Comparison of ENCODE assay signal across 18 mouse cellular contexts in genomic region chr3:66964884-66965283, GRCm38 (mm10). TPM values are rescaled to one million over a fixed set of nuclear protein-coding genes. Genes with fewer than 3 reads are reported as not detected.
DNase-seq lines count a peak whose midpoint lies in the region; ATAC-seq and TF ChIP-seq lines count a peak whose summit lies in the region.
"Had no signal": no experiment of that assay in that cellular context is flagged by ENCODE, and none has a peak within 500 bp of the region (broad histone marks: within the 10 kb centered on the region; RNA-seq: fewer than 3 reads in every experiment).

No protein-coding gene starts in this region.

- WGBS in embryonic facial prominence, embryonic 10.5 days, result 38% methylated on average over 3 of the region's 3 CpGs
- WGBS in liver, embryonic 13.5 days (ENCODE audit: insufficient replicate concordance), result 51% methylated on average over 3 of the region's 3 CpGs
- 40% methylated on average over 3 of the region's 3 CpGs for WGBS in liver, postnatal 0 days (ENCODE audit: insufficient replicate concordance)
- WGBS in cerebellum, adult 2 months, result 54% methylated on average over 3 of the region's 3 CpGs

- H3K9me3 ChIP-seq in embryonic facial prominence, embryonic 10.5 days, result no peaks in the 10 kb centered on the region
- no peaks in the 10 kb centered on the region for H3K9me3 ChIP-seq in liver, embryonic 13.5 days (replicated peaks)
- no peaks in the 10 kb centered on the region for H3K9me3 ChIP-seq in liver, postnatal 0 days (ENCODE audit: low read length)
- H3K9me3 ChIP-seq: embryonic facial prominence, embryonic 12.5 days; forebrain, embryonic 15.5 days; heart, embryonic 13.5 days; hindbrain, embryonic 15.5 days had no signal

- TF ChIP-seq EP300 in liver, postnatal 0 days (IDR thresholded peaks at IDR 0.05; ENCODE audit: low read depth), result no peak

- no peaks in the 10 kb centered on the region for H3K36me3 ChIP-seq in embryonic facial prominence, embryonic 10.5 days (replicated peaks)
- no peaks in the 10 kb centered on the region for H3K36me3 ChIP-seq in liver, embryonic 13.5 days
- no peaks in the 10 kb centered on the region for H3K36me3 ChIP-seq in liver, postnatal 0 days (replicated peaks; ENCODE audit: insufficient read depth, low read length)
- H3K36me3 ChIP-seq: embryonic facial prominence, embryonic 12.5 days; forebrain, embryonic 15.5 days; heart, embryonic 13.5 days; hindbrain, embryonic 15.5 days had no signal

- H3K4me3 ChIP-seq in embryonic facial prominence, embryonic 10.5 days, result no peak overlapping the region
- no peak overlapping the region for H3K4me3 ChIP-seq in liver, embryonic 13.5 days (replicated peaks)
- H3K4me3 ChIP-seq in liver, postnatal 0 days (ENCODE audit: low read depth, low read length), result no peak overlapping the region
- no peak overlapping the region for H3K4me3 ChIP-seq in cerebellum, adult 2 months (replicated peaks; ENCODE audit: insufficient read depth, low read depth, low read length)
- H3K4me3 ChIP-seq: embryonic facial prominence, embryonic 12.5 days; forebrain, embryonic 15.5 days; heart, embryonic 13.5 days; hindbrain, embryonic 15.5 days had no signal

- TF ChIP-seq POLR2A in cerebellum, adult 2 months (IDR thresholded peaks at IDR 0.05; ENCODE audit: borderline replicate concordance, insufficient read depth, low read length), result no peak

- no peak overlapping the region for H3K9ac ChIP-seq in liver, embryonic 13.5 days
- no peak overlapping the region for H3K9ac ChIP-seq in liver, postnatal 0 days (replicated peaks)
- H3K9ac ChIP-seq: embryonic facial prominence, embryonic 12.5 days; forebrain, embryonic 15.5 days; heart, embryonic 13.5 days; hindbrain, embryonic 15.5 days had no signal

- no peak overlapping the region for H3K27ac ChIP-seq in embryonic facial prominence, embryonic 10.5 days (replicated peaks)
- no peak overlapping the region for H3K27ac ChIP-seq in liver, embryonic 13.5 days
- no peak overlapping the region for H3K27ac ChIP-seq in liver, postnatal 0 days (ENCODE audit: low read depth)
- no peak overlapping the region for H3K27ac ChIP-seq in cerebellum, adult 2 months (ENCODE audit: insufficient read depth, low read length)
- H3K27ac ChIP-seq: embryonic facial prominence, embryonic 12.5 days; forebrain, embryonic 15.5 days; heart, embryonic 13.5 days; hindbrain, embryonic 15.5 days had no signal

- peaks cover 12% of the 10 kb centered on the region for H3K4me1 ChIP-seq in embryonic facial prominence, embryonic 10.5 days
- H3K4me1 ChIP-seq in liver, embryonic 13.5 days (replicated peaks), result no peaks in the 10 kb centered on the region
- no peaks in the 10 kb centered on the region for H3K4me1 ChIP-seq in liver, postnatal 0 days (ENCODE audit: insufficient read depth)
- H3K4me1 ChIP-seq in cerebellum, adult 2 months (ENCODE audit: control insufficient read depth, insufficient read depth, low read length), result no peaks in the 10 kb centered on the region
- H3K4me1 ChIP-seq: forebrain, embryonic 15.5 days; hindbrain, embryonic 15.5 days had no signal

- peak; percentile 60 for ATAC-seq in liver, embryonic 13.5 days (ENCODE audit: low read depth)
- ATAC-seq in liver, postnatal 0 days, result peak; percentile 85
- ATAC-seq: activated CD4-positive, CD25-positive, alpha-beta regulatory T cell, adult 4 months; forebrain, embryonic 15.5 days; Patski had no signal

- no peak for TF ChIP-seq CTCF in liver, postnatal 0 days (IDR thresholded peaks at IDR 0.05; ENCODE audit: low read depth)
- no peak for TF ChIP-seq CTCF in cerebellum, adult 2 months (IDR thresholded peaks at IDR 0.05; ENCODE audit: borderline replicate concordance, insufficient read depth, low read depth, low read length)

- peak; percentile 44 for DNase-seq in embryo, embryonic 10.5 days (ENCODE audit: low spot score)
- DNase-seq in embryonic facial prominence, embryonic 10.5 days (ENCODE audit: low spot score), result peak; percentile 8
- no peak for DNase-seq in liver, embryonic 13.5 days
- DNase-seq in liver, postnatal 0 days, result no peak
- no peak for DNase-seq in heart, adult 9 months (ENCODE audit: low spot score in 2 of 2)
- DNase-seq in cerebellum, adult 2 months, result no peak
- DNase-seq: adrenal gland, postnatal 36 days; cerebellum, adult 8-10 months; cerebellum, postnatal 14 days; gastrocnemius, postnatal 14 days; heart, postnatal 36 days had no signal

- H3K27me3 ChIP-seq in embryonic facial prominence, embryonic 10.5 days (replicated peaks; ENCODE audit: low read depth, poor library complexity, severe bottlenecking), result peaks cover 40% of the 10 kb centered on the region
- H3K27me3 ChIP-seq in liver, embryonic 13.5 days, result peaks cover 15% of the 10 kb centered on the region
- peaks cover 7% of the 10 kb centered on the region for H3K27me3 ChIP-seq in liver, postnatal 0 days (ENCODE audit: insufficient read depth, low read length)
- H3K27me3 ChIP-seq in cerebellum, adult 2 months (ENCODE audit: control insufficient read depth, insufficient read depth, low read length), result peaks cover 2% of the 10 kb centered on the region; the same call in 1 of the 2 replicates
- H3K27me3 ChIP-seq: CH12.LX, Patski had no signal

- no peak overlapping the region for H3K4me2 ChIP-seq in liver, embryonic 13.5 days
- H3K4me2 ChIP-seq in liver, postnatal 0 days (ENCODE audit: low read depth, low read length), result no peak overlapping the region
- H3K4me2 ChIP-seq: embryonic facial prominence, embryonic 12.5 days; forebrain, embryonic 15.5 days; heart, embryonic 13.5 days; hindbrain, embryonic 15.5 days had no signal

RNA-seq across cellular contexts. Expression of gene Rsrc1, which starts 16.3 kb away (rescaled TPM):
- 42.0 and 45.0 TPM in 2 replicates for polyA plus RNA-seq in embryonic facial prominence, embryonic 10.5 days (2016; fragmentation: Nextera tagmentation; extraction: Ambion mirVana)
- polyA plus RNA-seq in liver, embryonic 13.5 days (2015; fragmentation: Nextera tagmentation; extraction: Ambion mirVana), result 9.8 and 12.5 TPM in 2 replicates
- 9.9 and 10.8 TPM in 2 replicates for polyA plus RNA-seq in liver, postnatal 0 days (2015; fragmentation: Nextera tagmentation; extraction: Ambion mirVana)
- polyA plus RNA-seq in cerebellum, adult 2 months (2012; rRNA removed), result 24.6 and 27.0 TPM in 2 replicates

RNA-seq across cellular contexts. Expression of gene Shox2, which starts 16.7 kb away (rescaled TPM):
- 8.5 and 10.8 TPM in 2 replicates for polyA plus RNA-seq in embryonic facial prominence, embryonic 10.5 days (2016; fragmentation: Nextera tagmentation; extraction: Ambion mirVana)
- 0.14 and 0.22 TPM in 2 replicates for polyA plus RNA-seq in liver, embryonic 13.5 days (2015; fragmentation: Nextera tagmentation; extraction: Ambion mirVana)
- 0.68 and 0.69 TPM in 2 replicates for polyA plus RNA-seq in liver, postnatal 0 days (2015; fragmentation: Nextera tagmentation; extraction: Ambion mirVana)
- 6.9 and 9.9 TPM in 2 replicates for polyA plus RNA-seq in cerebellum, adult 2 months (2012; rRNA removed)
- polyA plus RNA-seq: activated CD4-positive, CD25-positive, alpha-beta regulatory T cell, adult 4 months had no signal

Comparison
In these comparisons a context has a peak if more than half of its experiments do, and no peak if none do; other contexts are left out.
1. DNase-seq: peak in embryo, embryonic 10.5 days (single experiment) and embryonic facial prominence, embryonic 10.5 days (single experiment); none in liver, embryonic 13.5 days (single experiment), liver, postnatal 0 days (single experiment), heart, adult 9 months (0 of 2) and cerebellum, adult 2 months (0 of 2).